Comparison of ENCODE assay signal across 8 mouse cellular contexts in the genomic region with DNA sequence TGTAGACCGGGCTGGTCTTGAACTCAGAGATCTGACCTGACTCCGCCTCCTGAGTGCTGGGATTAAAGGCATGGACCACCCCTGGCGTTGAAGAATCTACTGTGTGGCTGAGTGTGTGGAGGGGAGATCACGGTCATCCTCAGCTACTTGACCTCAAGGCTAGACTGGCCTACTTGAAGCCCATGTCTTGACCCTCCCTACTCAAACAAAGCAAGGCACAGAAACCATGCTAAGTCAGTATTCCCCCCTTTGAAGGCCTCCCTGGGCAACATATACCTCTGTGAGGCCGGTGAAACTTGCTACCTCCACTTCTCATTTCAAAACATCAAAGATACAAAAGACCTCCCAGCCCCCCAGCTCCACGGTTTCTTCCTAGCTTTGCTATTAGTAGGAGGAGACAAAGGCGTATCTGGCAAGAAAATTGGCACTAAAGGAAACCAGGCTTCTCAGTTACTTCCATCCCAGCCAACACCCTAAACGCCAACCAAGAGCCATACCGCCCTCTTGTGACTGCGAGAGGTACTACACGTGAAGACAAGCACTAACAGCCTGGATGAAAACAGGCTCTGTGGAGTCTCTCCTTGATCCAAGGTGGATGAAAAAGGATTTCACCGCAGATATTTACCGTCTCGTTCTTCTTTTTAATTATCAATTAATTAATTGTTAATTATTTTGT. TPM values are rescaled to one million over a fixed set of nuclear protein-coding genes. Genes with fewer than 3 reads are reported as not detected.
DNase-seq lines count a peak whose midpoint lies in the region; ATAC-seq and TF ChIP-seq lines count a peak whose summit lies in the region.

No protein-coding gene starts in this region.

- ATAC-seq in limb, embryonic 12.5 days (ENCODE audit: insufficient number of reproducible peaks, insufficient read depth, low FRiP score, low TSS enrichment, low read depth): 0 out of 2 replicates have a peak, but pooled peaks have one; percentile 47
- ATAC-seq in neural tube, embryonic 12.5 days (ENCODE audit: low FRiP score, low read depth): peak; percentile 44; the same call in 1 of the 2 replicates

- DNase-seq in 3T3-L1 (ENCODE audit: low read depth, low spot score): peak; percentile 98
- peak; percentile 98 for DNase-seq in adipocyte (ENCODE audit: low spot score)
- peak; percentile 80 for DNase-seq in gastrocnemius, postnatal 14 days
- peak; percentile 97 for DNase-seq in kidney, adult 9 months
- peak; percentile 95 for DNase-seq in testis, postnatal 10 days (ENCODE audit: low spot score)

- peak; percentile 99 for TF ChIP-seq CTCF in cortical plate, adult 2 months (IDR thresholded peaks at IDR 0.05; ENCODE audit: extremely low read depth, insufficient read depth, low read length)

- no peaks in the 10 kb centered on the region for H3K36me3 ChIP-seq in limb, embryonic 12.5 days
- no peaks in the 10 kb centered on the region for H3K36me3 ChIP-seq in neural tube, embryonic 12.5 days

- no peak for TF ChIP-seq POLR2A in cortical plate, adult 2 months (IDR thresholded peaks at IDR 0.05; ENCODE audit: extremely low read depth, insufficient read depth, low read length)

- H3K4me3 ChIP-seq in cortical plate, adult 2 months (ENCODE audit: insufficient read depth, low read length): no peak overlapping the region
- H3K4me3 ChIP-seq in limb, embryonic 12.5 days (replicated peaks): no peak overlapping the region
- no peak overlapping the region for H3K4me3 ChIP-seq in neural tube, embryonic 12.5 days

- H3K4me1 ChIP-seq in cortical plate, adult 2 months (ENCODE audit: control insufficient read depth, insufficient read depth, low read length): no peaks in the 10 kb centered on the region
- no peaks in the 10 kb centered on the region for H3K4me1 ChIP-seq in limb, embryonic 12.5 days (replicated peaks)
- H3K4me1 ChIP-seq in neural tube, embryonic 12.5 days: no peaks in the 10 kb centered on the region

- H3K27ac ChIP-seq in cortical plate, adult 2 months (ENCODE audit: insufficient read depth, low read length): no peak overlapping the region
- no peak overlapping the region for H3K27ac ChIP-seq in limb, embryonic 12.5 days
- H3K27ac ChIP-seq in neural tube, embryonic 12.5 days: no peak overlapping the region

- no peak overlapping the region for H3K4me2 ChIP-seq in limb, embryonic 12.5 days
- H3K4me2 ChIP-seq in neural tube, embryonic 12.5 days (replicated peaks): no peak overlapping the region

- WGBS in limb, embryonic 12.5 days: 33% methylated on average over 14 of the region's 14 CpGs
- WGBS in neural tube, embryonic 12.5 days: 35% methylated on average over 14 of the region's 14 CpGs

- no peaks in the 10 kb centered on the region for H3K9me3 ChIP-seq in limb, embryonic 12.5 days
- H3K9me3 ChIP-seq in neural tube, embryonic 12.5 days: no peaks in the 10 kb centered on the region

- H3K27me3 ChIP-seq in limb, embryonic 12.5 days: 0 out of 2 replicates have a peak, but pooled peaks cover 3% of the 10 kb centered on the region
- no peaks in the 10 kb centered on the region for H3K27me3 ChIP-seq in neural tube, embryonic 12.5 days (replicated peaks)

- intact Hi-C loops in gastrocnemius, postnatal 14 days (cut with DNase I; ENCODE audit: low total_unique reads): loop anchor here (5.0 kb wide), 1 partner anchor 132 kb away; no protein-coding TSS in a partner anchor

- no peak overlapping the region for H3K9ac ChIP-seq in limb, embryonic 12.5 days (replicated peaks)
- no peak overlapping the region for H3K9ac ChIP-seq in neural tube, embryonic 12.5 days

RNA-seq across cellular contexts. Expression of a gene that starts 39.9 kb away (rescaled TPM):
- polyA plus RNA-seq in cortical plate, adult 2 months (2012; rRNA removed): 51.0 and 52.4 TPM in 2 replicates
- total RNA-seq in gastrocnemius, postnatal 14 days (2021): 10 to 100 TPM; 28.3 to 28.8 TPM
- polyA plus RNA-seq in limb, embryonic 12.5 days (2016; fragmentation: Nextera tagmentation; extraction: Ambion mirVana): 106 TPM in 2 replicates
- 98.2 and 99.9 TPM in 2 replicates for polyA plus RNA-seq in neural tube, embryonic 12.5 days (2016; fragmentation: Nextera tagmentation; extraction: Ambion mirVana)

RNA-seq across cellular contexts. Expression of a gene that starts 44.4 kb away (rescaled TPM):
- polyA plus RNA-seq in cortical plate, adult 2 months (2012; rRNA removed): 28.8 and 30.1 TPM in 2 replicates
- 1 to 10 TPM; 2.9 to 3.8 TPM for total RNA-seq in gastrocnemius, postnatal 14 days (2021)
- polyA plus RNA-seq in limb, embryonic 12.5 days (2016; fragmentation: Nextera tagmentation; extraction: Ambion mirVana): 5.2 and 6.2 TPM in 2 replicates
- polyA plus RNA-seq in neural tube, embryonic 12.5 days (2016; fragmentation: Nextera tagmentation; extraction: Ambion mirVana): 6.1 and 6.9 TPM in 2 replicates
